Mouse (Mus musculus) neural tube, embryonic 14.5 days (tissue): ENCODE measurements around the gene Ntrk3. TPM values are rescaled to one million over a fixed set of nuclear protein-coding genes. Genes with fewer than 3 reads are reported as not detected.

Experiments used
- ATAC-seq: fragments of 200-750 bp; cut with Nextera tagmentation; 2 replicates; pipeline ENCODE4 v1.8.0; 2017; ENCODE audit warnings: low read depth, mild to moderate bottlenecking, moderate TSS enrichment, moderate library complexity
- H3K27ac ChIP-seq: fragments of 300-500 bp; sonication (generic); 2 replicates; pipeline ENCODE4 v1.5.1; 2014; ENCODE audit warnings: low read depth, mild to moderate bottlenecking, control low read depth, low read length, moderate library complexity, mixed read lengths
- H3K27me3 ChIP-seq: fragments of 300-500 bp; sonication (generic); 2 replicates; pipeline ENCODE4 v1.6.1; 2014; ENCODE audit warnings: low read length; ENCODE audit not compliant: control insufficient read depth, insufficient read depth
- H3K36me3 ChIP-seq: fragments of 300-500 bp; sonication (generic); 2 replicates; pipeline ENCODE4 v1.6.1; 2014; ENCODE audit warnings: low read length, mixed read lengths; ENCODE audit not compliant: control insufficient read depth, insufficient read depth
- H3K4me1 ChIP-seq: fragments of 300-500 bp; sonication (generic); 2 replicates; pipeline ENCODE4 v1.6.1; 2014; ENCODE audit warnings: low read length; ENCODE audit not compliant: control insufficient read depth, insufficient read depth
- H3K4me2 ChIP-seq: fragments of 300-500 bp; sonication (generic); 2 replicates; pipeline ENCODE4 v1.6.1; 2014; ENCODE audit warnings: mild to moderate bottlenecking, low read depth, low read length, control low read depth
- H3K4me3 ChIP-seq: fragments of 300-500 bp; sonication (generic); 2 replicates; pipeline ENCODE4 v1.5.1; 2014; ENCODE audit warnings: low read depth, low read length, control low read depth, mixed read lengths
- H3K9ac ChIP-seq: fragments of 300-500 bp; sonication (generic); replicated peaks from 2 replicates; pipeline ENCODE4 v1.6.1; 2014; ENCODE audit warnings: low read depth, mild to moderate bottlenecking, control low read depth, low read length, mixed read lengths
- H3K9me3 ChIP-seq: fragments of 300-500 bp; sonication (generic); 2 replicates; pipeline ENCODE4 v1.6.1; 2016; ENCODE audit warnings: low read length; ENCODE audit not compliant: control insufficient read depth
- WGBS: fragments of 180-500 bp; shearing (Covaris S2); extraction: QIAGEN DNeasy Blood & Tissue Kit; methylation state at CpG from one replicate; pipeline ENCODE4 v1.1.7; 2014; 5-methylcytosine and 5-hydroxymethylcytosine counted together
- polyA plus RNA-seq: library from polyadenylated mRNA; unstranded; fragments of >200 nt; fragmentation: Nextera tagmentation; extraction: Ambion mirVana; gene quantifications from 2 replicates; pipeline ENCODE4 v1.2.1, GENCODE M21; 2014

Gene Ntrk3
- polyA plus RNA-seq, 1 experiment from 2014 or later: 38.6 TPM

DNA sequence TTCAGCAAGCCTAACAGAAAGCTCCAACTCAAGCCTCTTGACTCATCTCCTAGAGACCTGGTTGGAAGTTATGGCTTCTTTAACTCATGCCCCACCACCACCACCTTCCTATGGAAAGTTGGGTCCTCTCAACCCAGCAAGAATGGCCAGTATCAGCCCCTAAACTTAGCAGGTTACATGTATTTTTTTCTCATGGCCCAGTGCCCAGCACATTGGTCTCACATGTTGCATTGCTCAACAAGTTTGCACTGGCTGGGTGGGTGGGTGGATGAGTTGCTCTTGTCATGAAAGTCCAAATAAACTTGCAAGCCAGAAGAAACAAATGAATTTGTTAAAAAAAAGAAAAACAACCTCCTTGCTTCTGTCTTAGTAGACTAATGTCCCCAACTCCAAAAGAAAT lies 353.7 kb downstream of the Ntrk3 start:
- Histone ChIP-seq H3K27me3 (no peaks in the 10 kb centered on the region), H3K4me3 (no peak overlapping the region), H3K4me1 (no peaks in the 10 kb centered on the region), H3K4me2 (no peak overlapping the region), H3K9me3 (no peaks in the 10 kb centered on the region), H3K9ac (no peak overlapping the region), H3K36me3 (no peaks in the 10 kb centered on the region), H3K27ac (no peak overlapping the region)
- ATAC-seq: no peak

DNA sequence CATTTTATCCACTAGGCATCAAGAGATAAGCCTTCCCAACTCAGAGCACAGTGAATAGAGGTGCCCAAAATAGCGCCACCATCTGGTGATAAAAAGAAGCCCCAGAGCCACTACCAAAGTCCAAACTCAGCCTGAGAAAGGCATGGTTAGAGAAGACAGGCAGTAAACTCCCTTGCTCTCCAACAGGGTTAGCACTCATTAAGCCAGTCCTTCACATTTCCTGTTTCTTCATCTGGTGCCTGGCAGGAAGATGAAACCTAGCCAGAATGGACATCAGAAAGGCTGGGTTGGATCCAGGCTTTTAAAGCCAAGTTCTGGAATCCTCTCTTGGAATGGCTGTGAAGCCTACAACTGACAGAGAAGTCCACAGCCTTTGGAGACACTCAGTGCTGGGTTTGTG lies 355.7 kb downstream of the Ntrk3 start:
- H3K4me3 ChIP-seq: no peak overlapping the region
- H3K27ac ChIP-seq: no peak overlapping the region
- no peaks in the 10 kb centered on the region for H3K36me3 ChIP-seq
- no peak overlapping the region for H3K4me2 ChIP-seq
- H3K27me3 ChIP-seq: no peaks in the 10 kb centered on the region
- H3K9me3 ChIP-seq: no peaks in the 10 kb centered on the region
- WGBS: 24% methylated on average over 1 of the region's 1 CpGs
- H3K9ac ChIP-seq: no peak overlapping the region
- ATAC-seq: no peak
- no peaks in the 10 kb centered on the region for H3K4me1 ChIP-seq

DNA sequence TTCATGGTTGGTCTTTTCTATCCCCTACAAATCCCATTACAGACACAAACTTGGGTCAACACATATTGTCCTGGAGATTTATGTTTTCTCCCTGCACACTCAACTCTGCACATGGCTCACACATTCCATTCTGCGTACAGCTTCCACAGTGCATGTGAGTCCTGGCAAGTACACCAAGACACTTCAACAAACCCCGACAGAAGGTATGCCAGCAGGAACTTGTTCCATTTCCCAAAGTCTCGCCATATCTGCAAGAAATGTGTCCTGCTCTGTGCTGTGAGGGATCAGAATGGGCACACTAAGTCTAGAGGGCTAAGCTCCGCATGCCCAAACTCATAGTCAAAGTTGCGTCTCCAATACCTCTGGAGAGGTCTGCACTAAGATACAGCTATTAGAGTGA lies 358.0 kb downstream of the Ntrk3 start:
- Histone ChIP-seq H3K4me3 (no peak overlapping the region), H3K4me1 (no peaks in the 10 kb centered on the region), H3K27me3 (no peaks in the 10 kb centered on the region), H3K36me3 (no peaks in the 10 kb centered on the region), H3K4me2 (no peak overlapping the region), H3K27ac (no peak overlapping the region), H3K9ac (no peak overlapping the region), H3K9me3 (no peaks in the 10 kb centered on the region)
- 94% methylated on average over 5 of the region's 5 CpGs for WGBS
- no peak for ATAC-seq

- H3K36me3 ChIP-seq: no peaks in the 10 kb centered on the region
- no peak overlapping the region for H3K9ac ChIP-seq
- H3K27ac ChIP-seq: no peak overlapping the region
- H3K9me3 ChIP-seq: no peaks in the 10 kb centered on the region
- 90% methylated on average over 2 of the region's 2 CpGs for WGBS
- ATAC-seq: no peak
- H3K4me1 ChIP-seq: no peaks in the 10 kb centered on the region
- no peak overlapping the region for H3K4me3 ChIP-seq
- H3K4me2 ChIP-seq: no peak overlapping the region
- H3K27me3 ChIP-seq: no peaks in the 10 kb centered on the region
Measured at GRCm38 (mm10) chr7:78378306-78378705, 359.5 kb downstream of the Ntrk3 start.

- H3K4me3 ChIP-seq: no peak overlapping the region
- no peak for ATAC-seq
- no peaks in the 10 kb centered on the region for H3K27me3 ChIP-seq
- no peak overlapping the region for H3K4me2 ChIP-seq
- 69% methylated on average over 4 of the region's 4 CpGs for WGBS
- no peak overlapping the region for H3K27ac ChIP-seq
- H3K9me3 ChIP-seq: no peaks in the 10 kb centered on the region
- H3K9ac ChIP-seq: no peak overlapping the region
- H3K4me1 ChIP-seq: no peaks in the 10 kb centered on the region
- no peaks in the 10 kb centered on the region for H3K36me3 ChIP-seq
Measured at GRCm38 (mm10) chr7:78376875-78377274, 360.9 kb downstream of the Ntrk3 start.

- no peaks in the 10 kb centered on the region for H3K9me3 ChIP-seq
- peak; percentile 41; the same call in 1 of the 2 replicates for ATAC-seq
- peak overlapping the region; percentile 41 for H3K27ac ChIP-seq
- H3K4me2 ChIP-seq: no peak overlapping the region
- WGBS: 52% methylated on average over 8 of the region's 8 CpGs
- no peak overlapping the region for H3K9ac ChIP-seq
- H3K36me3 ChIP-seq: no peaks in the 10 kb centered on the region
- no peak overlapping the region for H3K4me3 ChIP-seq
- H3K4me1 ChIP-seq: peaks cover 16% of the 10 kb centered on the region; the same call in 1 of the 2 replicates
- no peaks in the 10 kb centered on the region for H3K27me3 ChIP-seq
Measured at GRCm38 (mm10) chr7:78361341-78362309, 376.2 kb downstream of the Ntrk3 start.

DNA sequence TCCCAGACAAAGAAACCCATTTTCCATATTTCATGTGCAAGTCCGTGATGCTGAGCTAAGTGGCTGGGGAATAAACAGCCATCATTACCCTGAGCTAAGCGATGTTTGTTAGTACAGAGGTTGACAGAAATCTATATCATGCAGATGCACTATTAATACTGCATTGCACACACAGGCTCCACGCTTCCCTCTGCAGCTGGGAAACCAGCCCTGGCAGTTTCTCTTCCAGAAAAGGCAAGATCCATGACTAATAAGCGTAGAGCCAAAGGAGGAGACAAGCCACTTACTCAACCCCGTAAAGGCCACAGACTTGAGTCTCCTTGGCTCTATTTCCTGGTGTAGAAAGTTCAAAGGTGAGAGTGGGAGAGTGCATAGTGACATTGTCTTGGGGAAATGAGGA lies 390.3 kb downstream of the Ntrk3 start:
- ATAC-seq: no peak
- no peaks in the 10 kb centered on the region for H3K4me1 ChIP-seq
- no peaks in the 10 kb centered on the region for H3K36me3 ChIP-seq
- H3K27me3 ChIP-seq: no peaks in the 10 kb centered on the region
- no peak overlapping the region for H3K9ac ChIP-seq
- WGBS: 67% methylated on average over 5 of the region's 5 CpGs
- no peak overlapping the region for H3K4me2 ChIP-seq
- H3K4me3 ChIP-seq: no peak overlapping the region
- H3K9me3 ChIP-seq: no peaks in the 10 kb centered on the region
- H3K27ac ChIP-seq: no peak overlapping the region

DNA sequence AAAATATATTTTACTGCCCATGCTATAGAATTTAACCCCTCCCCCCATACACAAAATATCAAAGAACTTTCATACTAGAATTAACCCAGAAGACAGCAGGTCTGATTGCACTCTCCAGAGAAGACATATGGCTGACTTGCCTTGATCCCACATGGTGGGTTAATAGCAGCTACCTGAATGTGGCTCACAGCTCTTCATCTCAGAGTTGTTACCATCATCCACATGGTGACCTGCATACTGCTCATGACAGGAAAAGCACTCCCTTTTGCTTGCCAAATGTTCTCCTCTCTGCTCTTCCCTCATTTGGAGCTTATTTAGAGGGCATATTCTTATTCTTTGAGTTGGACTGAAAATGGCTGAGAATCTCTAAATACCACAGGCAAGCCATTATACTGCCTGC lies 404.4 kb downstream of the Ntrk3 start:
- no peaks in the 10 kb centered on the region for H3K4me1 ChIP-seq
- no peak overlapping the region for H3K4me3 ChIP-seq
- H3K36me3 ChIP-seq: no peaks in the 10 kb centered on the region
- ATAC-seq: no peak
- no peaks in the 10 kb centered on the region for H3K9me3 ChIP-seq
- no peak overlapping the region for H3K4me2 ChIP-seq
- no peak overlapping the region for H3K27ac ChIP-seq
- H3K27me3 ChIP-seq: no peaks in the 10 kb centered on the region
- no peak overlapping the region for H3K9ac ChIP-seq

DNA sequence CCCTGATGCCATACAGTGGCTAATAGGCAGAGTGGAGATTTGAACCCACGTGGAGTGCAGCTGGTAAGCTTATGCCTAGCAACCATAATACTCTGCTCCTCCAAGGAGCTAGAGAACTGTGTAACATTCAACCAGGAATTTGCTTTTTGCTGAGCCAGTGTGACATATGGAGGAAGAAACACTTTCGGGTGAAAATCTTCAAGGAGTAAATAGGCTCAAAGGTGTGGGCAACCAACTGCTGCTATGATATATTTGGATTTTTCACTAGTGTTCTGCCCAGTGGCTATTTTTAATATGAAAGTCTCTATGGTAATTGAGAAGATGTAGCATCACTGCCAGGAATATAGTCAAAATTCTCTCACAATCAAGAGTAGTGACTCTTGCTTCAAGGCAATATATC lies 409.5 kb downstream of the Ntrk3 start:
- 85% methylated on average over 2 of the region's 2 CpGs for WGBS
- H3K4me1 ChIP-seq: no peaks in the 10 kb centered on the region
- no peaks in the 10 kb centered on the region for H3K9me3 ChIP-seq
- no peaks in the 10 kb centered on the region for H3K36me3 ChIP-seq
- no peak overlapping the region for H3K4me2 ChIP-seq
- no peak overlapping the region for H3K27ac ChIP-seq
- H3K4me3 ChIP-seq: no peak overlapping the region
- no peaks in the 10 kb centered on the region for H3K27me3 ChIP-seq
- H3K9ac ChIP-seq: no peak overlapping the region
- no peak for ATAC-seq
